Mouse (Mus musculus) kidney, embryonic 15.5 days (tissue): ENCODE measurements at regions not wholly inside any gene's neighbourhood (a gene's known extent, or its start where the extent isn't known, plus 50 kb on each side); places are given as distances from the start of the nearest gene placed in this dataset.

Experiments
- ATAC-seq: fragments of 200-750 bp; cut with Nextera tagmentation; replicated peaks from 2 replicates; pipeline ENCODE4 v1.8.0; 2017; ENCODE audit warnings: moderate TSS enrichment; ENCODE audit not compliant: low FRiP score
- H3K27ac ChIP-seq: fragments of 300-500 bp; sonication (generic); 2 replicates; pipeline ENCODE4 v1.5.1; 2015; ENCODE audit warnings: mild to moderate bottlenecking, inconsistent platforms
- H3K27me3 ChIP-seq: fragments of 300-500 bp; sonication (generic); 2 replicates; pipeline ENCODE4 v1.6.1; 2015; ENCODE audit warnings: inconsistent platforms
- H3K36me3 ChIP-seq: fragments of 300-500 bp; sonication (generic); 2 replicates; pipeline ENCODE4 v1.6.1; 2015; ENCODE audit warnings: inconsistent platforms
- H3K4me1 ChIP-seq: fragments of 300-500 bp; sonication (generic); 2 replicates; pipeline ENCODE4 v1.6.1; 2015; ENCODE audit warnings: inconsistent platforms
- H3K4me2 ChIP-seq: fragments of 300-500 bp; sonication (generic); 2 replicates; pipeline ENCODE4 v1.6.1; 2015; ENCODE audit warnings: moderate library complexity, mild to moderate bottlenecking, inconsistent platforms
- H3K4me3 ChIP-seq: fragments of 300-500 bp; sonication (generic); replicated peaks from 2 replicates; pipeline ENCODE4 v1.5.1; 2015; ENCODE audit warnings: mild to moderate bottlenecking, inconsistent platforms
- H3K9ac ChIP-seq: fragments of 300-500 bp; sonication (generic); 2 replicates; pipeline ENCODE4 v1.6.1; 2015; ENCODE audit warnings: mild to moderate bottlenecking, inconsistent platforms
- H3K9me3 ChIP-seq: fragments of 300-500 bp; sonication (generic); replicated peaks from 2 replicates; pipeline ENCODE4 v1.6.1; 2016; ENCODE audit warnings: inconsistent platforms
- whole genome bisulfite sequencing: fragments of 180-500 bp; shearing (Covaris S2); methylation state at CpG from one replicate; pipeline ENCODE4 v1.1.7; 2015; ENCODE audit warnings: mixed read lengths; 5-methylcytosine and 5-hydroxymethylcytosine counted together

DNA sequence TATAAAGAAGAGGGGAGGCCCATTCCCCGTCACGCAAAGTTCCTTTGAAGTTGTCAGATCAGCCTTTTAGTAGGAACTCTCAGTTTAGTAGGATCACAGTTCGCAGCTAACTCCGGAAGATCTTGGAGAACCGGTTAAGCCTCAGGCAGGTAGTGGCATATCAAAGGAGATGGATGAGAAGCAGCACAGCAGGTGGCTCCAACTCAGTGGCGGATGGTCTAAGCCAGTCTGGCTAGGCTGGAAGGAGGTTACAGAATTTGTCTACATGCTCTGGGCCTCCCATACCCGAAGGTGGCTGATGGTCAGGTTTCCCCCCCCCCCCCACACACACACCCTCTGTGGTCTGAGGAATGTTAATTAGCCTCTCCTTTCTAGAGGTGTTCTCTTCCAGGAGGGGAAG is 88.5 kb downstream of the Tmem17 start:
- 64% methylated on average over 7 of the region's 7 CpGs for WGBS
- H3K9ac ChIP-seq, result no peak overlapping the region
- peaks cover 3% of the 10 kb centered on the region; the same call in 1 of the 2 replicates for H3K4me1 ChIP-seq
- H3K4me3 ChIP-seq, result no peak overlapping the region
- H3K4me2 ChIP-seq, result no peak overlapping the region
- H3K27me3 ChIP-seq, result no peaks in the 10 kb centered on the region
- no peak for ATAC-seq
- H3K9me3 ChIP-seq, result no peaks in the 10 kb centered on the region
- no peaks in the 10 kb centered on the region for H3K36me3 ChIP-seq
- H3K27ac ChIP-seq, result no peak overlapping the region

DNA sequence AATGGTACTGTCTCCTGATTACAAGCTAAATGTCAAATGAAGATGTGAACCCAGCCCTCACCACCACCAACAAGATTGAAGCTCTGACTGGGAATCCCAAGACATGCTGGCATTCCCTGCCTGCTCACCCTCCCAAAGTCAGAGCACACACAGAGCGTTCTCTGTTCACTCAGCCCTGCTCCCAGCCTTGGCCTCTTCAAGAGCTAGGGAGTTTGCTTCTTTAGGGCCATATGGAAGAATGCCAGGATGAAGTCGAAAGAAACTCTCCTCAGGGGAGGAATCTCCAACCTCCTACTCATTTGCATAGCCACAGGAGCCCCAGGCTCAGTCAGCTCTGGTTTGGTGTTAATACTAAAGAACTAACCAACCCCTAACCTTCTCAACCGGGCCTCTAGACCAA is 90.1 kb downstream of the Tmem17 start:
- Histone ChIP-seq H3K4me3 (no peak overlapping the region), H3K9ac (no peak overlapping the region), H3K27me3 (no peaks in the 10 kb centered on the region), H3K27ac (no peak overlapping the region), H3K36me3 (no peaks in the 10 kb centered on the region), H3K9me3 (no peaks in the 10 kb centered on the region), H3K4me1 (peaks cover 3% of the 10 kb centered on the region; the same call in 1 of the 2 replicates), H3K4me2 (no peak overlapping the region)
- 21% methylated on average over 3 of the region's 3 CpGs for WGBS
- ATAC-seq, result no peak

DNA sequence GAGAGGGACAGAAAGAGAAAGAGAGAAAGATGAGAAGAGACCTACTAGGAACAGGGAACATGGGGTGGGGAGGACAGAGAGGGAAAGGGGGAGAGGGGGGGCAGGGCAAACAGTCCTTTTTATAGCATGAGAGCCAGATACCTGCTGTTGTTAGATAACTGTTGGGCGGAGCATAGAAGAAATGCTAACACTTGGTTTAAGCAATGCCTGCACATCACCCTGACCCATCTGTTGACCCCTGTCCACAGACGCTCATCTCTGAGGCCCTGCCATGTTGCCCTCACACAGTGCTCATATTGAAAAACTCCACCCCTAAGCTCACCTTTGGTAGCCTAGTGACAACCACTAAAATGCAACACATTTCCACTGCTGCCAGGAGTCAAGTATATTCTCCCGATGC is 90.7 kb downstream of the Tmem17 start:
- H3K4me3 ChIP-seq, result no peak overlapping the region
- no peak for ATAC-seq
- WGBS, result 66% methylated on average over 3 of the region's 3 CpGs
- H3K9me3 ChIP-seq, result no peaks in the 10 kb centered on the region
- no peak overlapping the region for H3K9ac ChIP-seq
- no peak overlapping the region for H3K27ac ChIP-seq
- H3K27me3 ChIP-seq, result no peaks in the 10 kb centered on the region
- H3K4me2 ChIP-seq, result no peak overlapping the region
- H3K4me1 ChIP-seq, result peaks cover 3% of the 10 kb centered on the region; the same call in 1 of the 2 replicates
- H3K36me3 ChIP-seq, result no peaks in the 10 kb centered on the region

DNA sequence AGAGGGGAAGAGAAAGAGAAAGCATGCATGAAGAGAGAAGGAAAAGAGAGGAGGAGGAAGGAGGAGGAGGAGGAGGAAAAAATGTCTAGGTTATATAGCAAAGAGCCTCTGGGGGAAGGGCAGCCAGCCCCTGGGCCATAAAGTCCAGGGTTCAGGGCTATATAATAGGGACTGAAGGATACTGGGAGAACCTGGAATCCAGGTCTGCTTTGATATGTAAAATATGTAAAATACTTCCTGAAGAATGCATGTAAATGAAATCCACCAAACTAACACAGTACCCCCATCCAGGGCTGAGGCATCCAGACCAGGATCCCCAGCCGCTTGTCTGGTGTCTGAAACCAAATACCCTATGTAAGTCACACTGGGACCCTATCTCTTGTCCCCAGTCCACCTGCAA is 91.5 kb downstream of the Tmem17 start:
- Histone ChIP-seq H3K4me3 (no peak overlapping the region), H3K4me2 (no peak overlapping the region), H3K27ac (no peak overlapping the region), H3K27me3 (no peaks in the 10 kb centered on the region), H3K36me3 (no peaks in the 10 kb centered on the region), H3K9me3 (no peaks in the 10 kb centered on the region), H3K9ac (no peak overlapping the region), H3K4me1 (peaks cover 3% of the 10 kb centered on the region; the same call in 1 of the 2 replicates)
- WGBS, result 97% methylated on average over 1 of the region's 1 CpGs
- no peak for ATAC-seq

DNA sequence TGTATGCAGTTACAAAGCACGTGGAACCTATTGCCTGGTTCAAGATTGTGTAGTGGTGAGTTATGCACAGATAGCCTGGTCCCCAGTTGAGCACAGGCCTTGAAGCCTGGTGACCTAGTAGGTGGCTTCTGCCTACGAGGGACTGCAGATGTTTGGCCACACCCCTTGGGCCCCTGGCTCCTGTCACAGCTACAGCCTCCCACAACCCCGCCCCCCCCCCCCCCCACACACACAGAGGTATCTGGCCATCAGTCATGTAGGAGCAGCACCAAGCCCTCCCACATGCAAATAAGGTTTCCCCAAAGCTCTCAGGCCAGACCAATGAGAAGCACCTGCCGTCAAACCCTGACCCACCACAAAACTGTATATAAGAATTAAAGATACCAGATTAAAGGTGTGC is 94.5 kb downstream of the Tmem17 start:
- Histone ChIP-seq H3K27ac (no peak overlapping the region), H3K9ac (no peak overlapping the region), H3K27me3 (no peaks in the 10 kb centered on the region), H3K36me3 (no peaks in the 10 kb centered on the region), H3K4me1 (peaks cover 18% of the 10 kb centered on the region), H3K4me3 (no peak overlapping the region), H3K9me3 (no peaks in the 10 kb centered on the region), H3K4me2 (no peak overlapping the region)
- ATAC-seq, result no peak
- WGBS, result 52% methylated on average over 4 of the region's 4 CpGs

DNA sequence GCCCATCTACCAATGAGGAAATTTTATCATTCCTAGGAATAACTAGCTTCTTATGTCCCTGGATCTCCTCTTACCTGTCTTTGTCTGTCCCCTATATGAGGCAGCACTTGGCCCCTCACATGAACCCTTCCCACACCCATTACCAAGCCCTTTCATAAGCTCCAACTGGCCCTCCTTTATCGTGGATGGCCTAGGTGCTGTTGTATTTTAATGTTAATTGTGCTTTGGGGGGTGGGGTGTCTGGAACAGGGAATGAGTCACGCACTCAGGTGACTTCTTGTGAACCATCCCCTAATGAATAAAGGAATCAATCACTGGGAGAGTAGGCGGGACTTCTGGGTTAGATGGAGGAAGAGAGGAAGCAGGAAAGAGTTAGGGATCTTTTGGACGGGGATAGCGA is 95.8 kb downstream of the Tmem17 start:
- 75% methylated on average over 5 of the region's 5 CpGs for WGBS
- H3K4me2 ChIP-seq, result no peak overlapping the region

DNA sequence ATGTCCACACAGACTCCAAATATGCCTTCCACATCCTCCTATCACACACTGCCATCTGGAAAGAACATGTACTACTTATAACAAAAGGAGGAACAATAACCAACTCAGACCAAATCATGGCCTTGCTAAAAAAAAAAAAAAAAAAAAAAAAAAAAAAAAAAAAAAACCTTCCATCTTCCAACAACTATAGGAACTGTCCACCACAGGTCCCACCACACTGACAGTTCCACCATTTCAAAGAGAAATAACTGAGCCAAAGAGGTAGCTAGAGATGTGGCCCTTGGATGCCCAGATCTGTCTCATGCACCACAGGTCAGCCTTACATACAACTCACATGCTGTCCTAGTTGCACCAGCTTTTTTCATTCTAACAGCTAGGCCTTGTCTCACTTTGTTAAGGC is 97.1 kb downstream of the Tmem17 start:
- Histone ChIP-seq H3K36me3 (no peaks in the 10 kb centered on the region), H3K27me3 (no peaks in the 10 kb centered on the region), H3K27ac (no peak overlapping the region), H3K4me2 (no peak overlapping the region), H3K4me1 (peaks cover 18% of the 10 kb centered on the region), H3K4me3 (no peak overlapping the region), H3K9me3 (no peaks in the 10 kb centered on the region), H3K9ac (no peak overlapping the region)
- ATAC-seq, result no peak

More for the DNA sequence above, 95.8 kb downstream of the Tmem17 start:
- Histone ChIP-seq H3K36me3 (no peaks in the 10 kb centered on the region), H3K4me3 (no peak overlapping the region), H3K9ac (no peak overlapping the region), H3K27me3 (no peaks in the 10 kb centered on the region), H3K4me1 (peaks cover 18% of the 10 kb centered on the region), H3K9me3 (no peaks in the 10 kb centered on the region), H3K27ac (no peak overlapping the region)
- ATAC-seq, result no peak

DNA sequence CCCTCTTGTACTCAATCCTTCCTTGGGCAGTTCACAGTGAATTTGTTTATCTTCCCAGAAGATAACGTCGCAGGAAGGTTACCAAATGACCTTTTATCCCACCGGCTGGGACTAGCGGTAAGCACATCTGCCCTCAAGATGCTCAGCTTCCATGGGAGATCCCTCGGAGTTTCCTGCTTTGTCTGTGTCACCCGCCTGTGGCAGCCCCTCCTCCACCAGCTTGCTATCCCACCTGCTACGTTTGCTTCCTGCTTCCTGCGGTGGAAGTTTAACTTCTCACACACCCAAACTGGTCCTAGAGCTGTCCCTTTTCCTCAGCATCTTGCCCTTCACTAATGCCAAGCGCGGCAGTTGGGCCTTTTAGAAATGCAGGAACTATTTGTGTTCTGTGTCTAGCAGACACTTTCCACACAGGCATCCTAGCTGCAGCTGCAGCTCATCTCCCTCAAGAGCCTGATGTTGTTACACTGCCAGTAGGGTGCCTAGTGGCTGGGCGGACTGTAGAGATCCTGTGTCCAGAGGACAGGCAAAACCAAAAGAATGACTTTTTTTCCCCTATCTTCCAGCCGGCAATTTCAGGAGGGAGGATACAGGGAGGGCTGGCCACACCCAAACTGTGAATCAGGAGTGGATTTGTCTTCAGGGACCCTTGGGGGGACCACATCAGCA is 98.7 kb downstream of the Tmem17 start:
- Histone ChIP-seq H3K27me3 (no peaks in the 10 kb centered on the region), H3K9me3 (no peaks in the 10 kb centered on the region), H3K4me3 (no peak overlapping the region), H3K36me3 (no peaks in the 10 kb centered on the region), H3K9ac (no peak overlapping the region), H3K4me2 (peak overlapping the region; percentile 37), H3K27ac (no peak overlapping the region), H3K4me1 (peaks cover 18% of the 10 kb centered on the region)
- 6% methylated on average over 12 of the region's 12 CpGs for WGBS
- no peak for ATAC-seq

DNA sequence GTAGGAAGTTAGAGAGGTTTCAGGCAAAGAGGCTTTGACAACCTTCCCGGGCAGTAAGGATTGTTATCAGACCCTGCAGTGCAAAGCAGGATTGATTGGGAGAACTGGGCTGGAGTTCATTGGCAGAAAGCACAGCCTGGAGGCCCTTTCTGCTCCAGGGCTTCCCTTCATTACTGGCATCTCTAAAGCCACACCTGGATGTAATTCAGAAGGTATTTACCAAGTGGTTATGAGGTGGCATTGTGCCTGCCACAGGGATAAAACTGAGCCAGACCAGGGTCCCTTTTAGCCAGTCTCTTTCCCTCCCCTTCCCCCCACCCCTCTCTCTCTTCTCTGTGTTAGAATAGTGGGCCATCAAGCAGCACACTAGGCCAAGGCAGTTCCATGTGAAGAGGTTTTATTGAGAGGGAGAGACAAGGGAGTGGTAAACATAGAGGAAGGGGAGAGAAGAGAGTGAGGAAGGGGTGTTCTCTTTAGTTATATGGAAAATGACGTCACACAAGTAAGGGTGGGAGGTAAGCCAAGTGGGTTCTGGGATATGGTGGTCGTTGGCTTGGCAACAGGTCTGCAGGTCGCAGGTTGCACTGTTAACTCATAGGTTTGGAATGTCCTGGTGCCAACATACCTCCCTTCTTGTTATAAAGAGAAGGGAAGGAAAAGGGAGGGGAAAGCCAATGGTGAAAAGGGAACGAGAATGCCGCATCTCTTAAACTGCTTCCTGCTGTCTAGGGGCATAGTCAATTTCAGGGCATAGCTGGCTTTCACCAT is 99.4 kb downstream of the Tmem17 start:
- WGBS, result 48% methylated on average over 6 of the region's 6 CpGs
- H3K27me3 ChIP-seq, result no peaks in the 10 kb centered on the region
- H3K4me3 ChIP-seq, result no peak overlapping the region
- H3K36me3 ChIP-seq, result no peaks in the 10 kb centered on the region
- no peak overlapping the region for H3K4me2 ChIP-seq
- no peak overlapping the region for H3K9ac ChIP-seq
- 0 out of 2 replicates have a peak, but pooled peaks have one; percentile 26 for ATAC-seq
- H3K27ac ChIP-seq, result no peak overlapping the region
- peaks cover 18% of the 10 kb centered on the region for H3K4me1 ChIP-seq
- no peaks in the 10 kb centered on the region for H3K9me3 ChIP-seq

DNA sequence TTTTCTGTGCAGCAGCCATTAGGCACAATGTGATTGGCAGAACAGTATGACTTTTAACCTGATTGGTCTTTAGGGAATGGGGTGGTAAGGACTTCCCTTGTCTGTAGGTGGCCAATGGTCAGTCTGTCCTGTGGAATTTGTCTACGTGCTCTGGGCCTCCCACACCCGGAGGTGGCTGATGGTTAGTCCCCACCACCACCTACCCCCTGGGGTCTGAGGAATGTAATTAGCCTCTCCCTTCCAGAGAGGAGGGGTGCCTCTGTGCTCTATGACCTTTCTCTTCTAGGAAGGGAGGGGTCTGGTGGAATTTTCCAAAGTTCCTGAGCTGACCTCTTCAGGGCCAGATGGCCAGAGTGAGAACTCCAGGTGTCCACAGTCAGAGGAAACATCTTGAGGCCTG is 101.6 kb downstream of the Tmem17 start:
- Histone ChIP-seq H3K4me2 (no peak overlapping the region), H3K27me3 (no peaks in the 10 kb centered on the region), H3K9ac (no peak overlapping the region), H3K4me1 (peaks cover 22% of the 10 kb centered on the region), H3K9me3 (no peaks in the 10 kb centered on the region), H3K27ac (no peak overlapping the region), H3K36me3 (no peaks in the 10 kb centered on the region), H3K4me3 (no peak overlapping the region)
- WGBS, result 45% methylated on average over 2 of the region's 2 CpGs
- no peak for ATAC-seq

DNA sequence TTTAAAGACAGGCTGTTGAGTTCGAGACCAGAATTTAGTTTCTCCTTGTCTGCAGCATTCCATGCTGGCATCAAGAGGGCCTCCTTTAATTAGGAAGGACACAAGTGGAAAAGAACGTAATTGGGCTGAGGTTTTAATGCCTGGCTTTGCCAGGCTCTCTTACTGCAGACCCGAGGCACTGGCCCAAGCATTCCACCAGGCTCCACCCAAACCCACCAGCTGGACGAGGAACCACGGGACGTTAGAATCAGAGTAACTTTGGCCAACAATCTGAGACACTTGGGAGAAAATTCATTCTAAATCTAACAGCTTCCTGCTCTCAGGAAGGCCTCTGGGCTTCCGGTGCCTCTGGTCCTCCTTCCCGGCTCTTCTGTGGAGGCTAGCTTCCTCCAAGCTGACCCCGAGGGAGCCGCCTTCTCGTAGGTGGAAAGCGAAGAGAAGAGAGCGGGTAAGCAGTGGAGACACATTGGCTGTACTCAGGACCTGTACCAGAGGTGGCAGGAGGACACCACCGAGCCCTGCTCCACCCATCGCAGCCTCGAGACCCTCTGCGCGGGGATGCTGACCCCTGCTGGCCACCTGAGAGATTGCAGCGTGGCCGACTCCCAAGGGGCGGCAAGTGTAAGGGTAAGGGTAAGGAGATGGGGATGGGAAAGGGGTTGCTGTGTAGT is 105.5 kb downstream of the Tmem17 start:
- H3K9ac ChIP-seq, result no peak overlapping the region
- peak overlapping the region; percentile 55 for H3K4me2 ChIP-seq

More for the DNA sequence above, 105.5 kb downstream of the Tmem17 start:
- no peaks in the 10 kb centered on the region for H3K36me3 ChIP-seq
- peak overlapping the region; percentile 33 for H3K4me3 ChIP-seq
- no peaks in the 10 kb centered on the region for H3K27me3 ChIP-seq
- peaks cover 11% of the 10 kb centered on the region; the same call in 1 of the 2 replicates for H3K4me1 ChIP-seq
- WGBS, result 12% methylated on average over 21 of the region's 21 CpGs
- no peak overlapping the region for H3K27ac ChIP-seq
- peak; percentile 93 for ATAC-seq
- no peaks in the 10 kb centered on the region for H3K9me3 ChIP-seq
